Mouse (Mus musculus) lung, postnatal 0 days (tissue): ENCODE data around the gene Cdon.

Experiments used
- CTCF ChIP-seq: IDR thresholded peaks from 2 replicates; pipeline ENCODE4 v1.5.1; 2016; ENCODE audit warnings: antibody characterized with exemption, mild to moderate bottlenecking
- EP300 ChIP-seq: IDR thresholded peaks from 2 replicates; pipeline ENCODE4 v1.6.1; 2016; ENCODE audit warnings: antibody characterized with exemption, mild to moderate bottlenecking, control low read depth

- TF ChIP-seq CTCF (no peak), EP300 (no peak)
Measured at GRCm38 (mm10) chr9:35420805-35421719, at the start of gene Cdon.
